Mouse (Mus musculus) small intestine, adult 2 months (tissue): ENCODE data around the gene Ifi35.

Source experiments
- CTCF ChIP-seq: fragments of 200-500 bp; IDR thresholded peaks from 2 replicates; pipeline ENCODE4 v1.5.1; 2012; ENCODE audit warnings: low read depth, mild to moderate bottlenecking, control low read depth, inconsistent platforms, low read length, moderate library complexity, mixed read lengths; ENCODE audit not compliant: insufficient replicate concordance, insufficient read length; ENCODE audit errors: extremely low read depth
- POLR2A ChIP-seq: fragments of 200-500 bp; IDR thresholded peaks from 2 replicates; pipeline ENCODE4 v1.6.1; 2012; ENCODE audit warnings: low read depth, mild to moderate bottlenecking, control low read depth, inconsistent platforms, low read length, moderate library complexity

- TF ChIP-seq CTCF: no peak
- no peak for TF ChIP-seq POLR2A
Observed at GRCm38 (mm10) chr11:101471926-101472325, 23.7 kb downstream of the Ifi35 start.
